Mouse (Mus musculus) kidney, adult 2 months (tissue): Measurements from ENCODE around the gene Stx8.

Experiments
- CTCF ChIP-seq: fragments of 200-500 bp; conservative IDR thresholded peaks from 2 replicates; pipeline ENCODE4 v1.5.1; 2011; ENCODE audit warnings: low read depth, mild to moderate bottlenecking, control low read depth, low read length, moderate library complexity, mixed read lengths; ENCODE audit not compliant: insufficient read depth, insufficient read length
- POLR2A ChIP-seq: fragments of 200-500 bp; IDR thresholded peaks from one replicate; pipeline ENCODE4 v1.6.1; 2011; ENCODE audit warnings: low read depth, low read length, control low read depth

DNA sequence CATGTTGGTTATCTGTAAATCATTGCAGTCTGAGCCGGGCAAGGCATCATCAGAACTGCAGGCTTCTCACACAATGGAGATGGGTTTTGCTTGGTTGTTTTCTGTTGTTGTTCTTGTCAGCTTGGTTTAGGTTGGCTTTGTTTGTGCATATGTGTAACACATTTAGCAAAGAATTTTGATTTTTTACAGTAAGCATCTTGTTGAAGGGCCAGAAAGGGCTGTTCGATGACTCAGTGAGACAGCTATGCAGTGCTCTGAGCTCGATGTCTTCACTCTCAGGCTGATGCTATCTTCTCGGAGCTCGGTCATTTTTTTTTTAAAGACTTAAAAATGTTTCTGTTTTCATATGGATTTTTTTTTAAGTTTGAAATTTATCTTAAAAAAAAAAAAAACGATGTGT is 117.6 kb downstream of the Stx8 start:
- TF ChIP-seq POLR2A: no peak
- TF ChIP-seq CTCF: no peak
